Mouse (Mus musculus) bone marrow macrophage, adult 2 months (primary cell): ENCODE measurements at regions not wholly inside any gene's neighbourhood (a gene's known extent, or its start where the extent isn't known, plus 50 kb on each side); places are given as distances from the start of the nearest gene placed in this dataset.

ENCODE experiments used
- CTCF ChIP-seq: IDR thresholded peaks from 2 replicates; pipeline ENCODE4 v1.5.1; 2012; ENCODE audit warnings: low read depth, mild to moderate bottlenecking, low read length, moderate library complexity
- POLR2A ChIP-seq: IDR thresholded peaks from 2 replicates; pipeline ENCODE4 v1.6.1; 2012; ENCODE audit warnings: mild to moderate bottlenecking, low read depth, low read length, borderline replicate concordance

- TF ChIP-seq POLR2A: no peak
- TF ChIP-seq CTCF: no peak
Observed at GRCm38 (mm10) chr10:16507681-16508080, 1215.3 kb upstream of the Cited2 start.
